Mouse (Mus musculus) testis, postnatal 10 days (tissue): ENCODE measurements around the gene Idh3a.
"Not testable (repeated sequence)": the region's sequence is repeated elsewhere in the genome, so short reads cannot be mapped to it uniquely, and the experiment has no call there.

ENCODE experiments used
- DNase-seq: peaks from one replicate; pipeline ENCODE4 v3.0.0; 2021; ENCODE audit warnings: low spot score

Idh3a gene

DNA sequence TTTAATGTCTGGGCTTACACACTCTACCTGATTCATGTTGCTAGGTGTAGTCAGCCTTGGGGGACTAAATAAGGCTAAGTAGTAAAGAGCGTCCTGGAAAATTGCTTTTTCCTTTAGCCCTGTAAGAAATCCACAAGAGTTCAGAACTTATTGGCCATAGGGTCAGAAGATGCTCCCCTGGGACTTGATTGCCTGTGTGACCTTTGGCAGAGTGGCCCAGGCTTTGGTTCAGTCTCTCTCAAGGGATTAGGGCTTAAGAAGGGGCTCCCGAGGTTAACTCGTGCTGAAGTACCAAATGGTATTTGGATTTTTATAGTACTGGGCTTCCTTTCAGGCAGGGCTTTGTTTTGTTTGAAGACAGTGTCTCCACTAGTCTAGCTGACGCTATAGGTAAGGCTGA lies 1.7 kb downstream of the Idh3a start:
- DNase-seq: no peak

DNA sequence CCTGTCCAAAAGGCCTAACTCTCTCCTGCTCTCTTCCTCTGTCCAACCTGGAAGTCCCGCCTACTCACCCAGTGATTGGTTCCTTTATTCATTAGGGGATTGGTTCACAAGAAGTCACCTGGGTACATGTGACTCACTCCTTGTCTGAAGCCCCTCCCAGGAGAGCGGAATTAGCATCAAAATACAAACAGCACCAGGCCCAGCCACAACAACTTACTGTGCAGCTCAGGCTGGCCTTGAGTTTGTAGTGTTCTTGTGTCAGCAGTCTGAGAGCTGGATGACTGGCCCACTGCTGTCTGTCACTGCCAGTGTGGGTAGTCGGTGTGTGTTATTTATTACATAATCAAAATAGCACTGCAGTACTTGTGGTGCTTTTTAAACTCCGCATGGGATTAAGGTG lies 7.5 kb downstream of the Idh3a start:
- not testable (repeated sequence) for DNase-seq

GRCm38 (mm10) chr9:54596752-54597465 lies 10.8 kb downstream of the Idh3a start:
- DNase-seq: no peak

DNA sequence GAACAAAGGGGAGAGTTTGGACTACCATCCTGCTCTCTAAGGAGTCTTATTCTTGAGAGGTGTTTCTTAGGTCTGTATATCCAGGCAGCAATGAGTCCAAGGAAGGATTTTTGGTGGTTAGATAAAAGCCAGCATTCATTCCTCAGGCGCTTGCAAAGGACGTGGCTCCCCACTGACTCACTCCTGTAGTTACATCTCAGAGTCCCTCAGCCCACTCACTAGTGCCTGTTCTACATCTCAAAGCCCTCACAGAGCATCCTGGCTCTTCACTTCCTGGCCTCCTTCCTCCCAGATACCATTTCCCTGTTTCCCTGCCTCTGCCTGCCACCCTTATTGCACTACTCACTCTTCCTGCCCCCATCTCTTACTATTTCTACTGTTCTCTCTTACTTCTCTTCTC lies 16.3 kb downstream of the Idh3a start:
- DNase-seq: no peak

GRCm38 (mm10) chr9:54602916-54603315 lies 16.8 kb downstream of the Idh3a start:
- DNase-seq: no peak

DNA sequence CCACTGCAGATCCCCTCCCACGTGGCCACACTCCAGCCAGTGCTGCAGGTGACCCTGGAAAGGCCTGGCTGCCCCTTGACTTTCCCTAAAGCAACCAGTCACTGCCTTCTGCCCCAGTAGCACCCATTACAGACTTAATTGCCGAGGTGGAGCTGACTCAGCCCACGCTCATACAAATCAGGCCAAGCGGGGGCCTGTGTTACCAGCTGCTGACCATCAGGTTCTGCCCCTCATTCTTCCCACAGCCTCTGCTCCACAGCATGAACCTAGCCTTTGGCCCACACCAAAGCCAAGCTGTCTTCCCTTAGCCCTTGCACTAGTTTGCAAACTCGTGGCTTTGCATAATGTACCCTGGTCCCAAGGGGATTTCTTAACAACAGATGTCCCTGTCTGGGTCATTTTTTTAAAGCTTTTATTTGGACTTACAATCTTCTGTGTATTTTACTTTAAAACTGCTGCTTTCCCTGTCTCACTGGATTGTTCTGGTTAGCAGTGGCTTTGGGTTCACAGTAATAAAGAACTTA lies 18.1 kb downstream of the Idh3a start:
- DNase-seq: no peak

DNA sequence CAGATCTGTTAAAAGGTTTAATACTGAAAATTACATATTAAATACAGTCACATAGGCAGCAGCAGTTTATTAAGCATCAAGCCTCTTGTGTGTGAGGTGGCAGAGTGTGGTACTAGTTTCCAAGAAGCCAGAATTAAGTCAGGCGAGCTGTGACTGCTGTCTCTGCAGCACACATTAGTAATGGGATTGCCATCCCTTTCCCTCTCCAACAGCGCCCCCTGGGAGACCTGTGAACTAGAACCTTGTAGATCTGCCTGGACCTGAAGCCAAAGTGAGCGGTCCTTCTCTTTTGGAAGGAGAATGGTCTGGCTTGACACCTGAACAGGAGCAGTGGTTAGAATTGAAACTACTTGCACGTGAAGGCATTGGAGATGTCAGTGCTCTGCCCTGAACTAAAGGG lies 18.8 kb downstream of the Idh3a start:
- peak; percentile 83 for DNase-seq

- DNase-seq: no peak
Observed at GRCm38 (mm10) chr9:54612781-54613191, 26.7 kb downstream of the Idh3a start.

- DNase-seq: no peak
Observed at GRCm38 (mm10) chr9:54614182-54614850, 28.2 kb downstream of the Idh3a start.

DNA sequence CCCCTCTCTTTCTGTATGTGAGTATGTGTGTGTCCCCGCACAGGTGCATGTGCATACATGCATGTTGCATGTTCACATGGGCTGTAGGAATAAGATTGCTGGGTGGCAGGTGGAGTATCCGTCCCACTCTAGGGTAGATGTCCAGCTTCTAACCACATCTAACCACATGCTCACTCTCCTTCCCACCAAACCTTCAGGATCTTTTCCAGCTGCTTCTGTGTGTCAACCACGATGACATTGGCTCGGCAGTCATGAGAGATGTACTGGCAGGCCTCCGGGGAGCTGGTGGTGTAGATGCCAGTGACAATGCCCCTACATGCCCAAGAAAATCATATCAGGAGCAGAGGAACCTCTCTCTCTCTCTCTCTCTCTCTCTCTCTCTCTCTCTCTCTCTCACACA lies 41.1 kb downstream of the Idh3a start:
- no peak for DNase-seq

DNA sequence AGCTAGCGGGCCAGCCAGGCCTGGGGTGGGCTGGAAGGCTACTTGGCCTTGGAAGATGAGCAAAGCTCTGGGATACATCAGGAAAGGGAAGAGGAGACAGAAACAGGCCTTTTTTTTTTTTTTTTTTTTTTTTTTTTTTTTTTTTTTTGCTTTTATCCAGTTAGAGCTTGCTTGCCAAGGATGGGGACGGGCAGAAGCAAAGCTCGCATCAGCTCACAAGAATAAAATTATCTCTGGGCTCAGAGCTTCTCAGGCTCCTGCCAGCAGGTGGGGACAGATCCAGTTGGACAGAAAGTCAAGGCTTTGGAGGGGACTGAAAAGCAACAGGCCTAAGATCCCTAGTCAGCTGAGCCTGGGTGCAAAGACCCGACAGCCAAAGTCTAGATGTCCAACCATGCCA lies 42.6 kb downstream of the Idh3a start:
- peak; percentile 70 for DNase-seq

- DNase-seq: peak; percentile 62
Observed at GRCm38 (mm10) chr9:54629613-54630261, 43.6 kb downstream of the Idh3a start.

DNA sequence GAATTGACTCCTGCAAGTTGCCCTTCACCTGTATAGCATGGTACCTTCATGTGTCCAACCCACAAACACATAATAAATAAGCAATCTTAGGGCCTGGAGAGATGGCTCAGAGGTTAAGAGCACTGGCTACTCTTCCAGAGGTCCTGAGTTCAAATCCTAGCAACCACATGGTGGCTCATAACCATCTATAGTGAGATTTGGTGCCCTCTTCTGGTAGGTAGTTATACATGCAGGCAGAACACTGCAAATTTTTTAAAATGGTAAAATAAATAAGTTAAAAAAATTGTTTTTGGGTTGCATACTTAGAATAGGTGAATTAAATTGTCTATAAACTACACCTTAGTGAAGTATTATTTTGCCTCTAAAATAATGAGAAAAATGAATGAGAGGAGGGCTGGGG lies 44.8 kb downstream of the Idh3a start:
- DNase-seq: no peak

DNA sequence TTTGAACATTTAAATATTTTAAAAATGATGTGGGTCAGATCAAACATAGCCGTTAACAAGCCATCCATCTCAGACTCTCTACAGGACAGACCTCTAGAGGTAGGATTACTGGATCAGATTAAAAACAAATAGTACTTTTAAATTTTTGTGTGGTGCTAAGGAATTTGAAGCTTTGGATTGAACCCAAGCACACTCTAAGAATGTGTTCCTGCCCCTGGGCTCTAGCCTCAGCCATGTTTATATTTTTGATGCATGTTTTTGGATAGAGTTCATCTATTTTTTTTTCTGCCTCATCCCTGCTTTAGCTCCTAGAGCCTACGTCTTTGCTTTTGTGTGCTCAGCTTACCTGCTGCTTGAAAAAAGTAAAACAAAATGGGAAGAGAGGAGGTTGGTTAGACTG lies 47.3 kb downstream of the Idh3a start:
- no peak for DNase-seq

- no peak for DNase-seq
Observed at GRCm38 (mm10) chr9:54637510-54638314, 51.6 kb downstream of the Idh3a start.

DNA sequence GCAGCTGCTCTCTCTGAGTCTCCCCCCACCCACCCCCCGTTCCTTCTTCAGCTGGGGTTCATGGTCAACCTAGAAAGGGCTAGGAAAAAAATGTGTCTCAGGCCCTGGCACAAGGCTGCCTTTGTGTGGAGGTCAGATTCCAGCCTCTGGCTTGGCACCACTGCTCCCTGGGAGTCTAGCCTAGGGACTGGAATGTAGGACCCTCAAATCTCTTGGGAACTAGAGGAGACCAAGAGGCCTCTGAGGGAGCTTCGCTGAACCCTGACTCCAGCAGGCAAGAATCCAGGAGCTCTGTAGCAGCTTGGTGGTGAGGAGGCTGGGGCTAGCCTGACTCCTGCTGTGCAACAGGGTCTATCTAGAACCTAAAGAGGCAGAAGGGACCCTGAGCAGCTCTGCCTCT lies 53.1 kb downstream of the Idh3a start:
- no peak for DNase-seq

GRCm38 (mm10) chr9:54641548-54641947 lies 55.4 kb downstream of the Idh3a start:
- DNase-seq: no peak

DNA sequence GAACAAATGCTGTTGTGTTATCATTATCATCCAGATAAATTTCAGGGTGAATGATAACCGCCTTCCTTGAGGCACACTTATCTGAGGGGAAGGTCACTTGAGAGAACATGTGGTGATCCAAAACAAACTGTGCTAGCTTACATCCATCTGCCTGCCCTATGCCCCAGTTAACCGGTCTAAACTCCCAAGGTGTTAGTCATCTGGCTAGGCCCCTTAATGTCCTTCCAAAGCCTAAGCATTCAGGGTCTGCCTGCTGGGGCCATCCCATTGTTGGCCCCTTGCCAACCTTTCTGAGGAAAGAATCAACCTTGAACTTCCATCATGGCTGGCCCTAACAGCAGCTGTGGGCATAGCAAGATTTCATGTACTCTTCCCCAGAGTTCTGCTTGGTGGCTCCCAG lies 56.0 kb downstream of the Idh3a start:
- no peak for DNase-seq

DNA sequence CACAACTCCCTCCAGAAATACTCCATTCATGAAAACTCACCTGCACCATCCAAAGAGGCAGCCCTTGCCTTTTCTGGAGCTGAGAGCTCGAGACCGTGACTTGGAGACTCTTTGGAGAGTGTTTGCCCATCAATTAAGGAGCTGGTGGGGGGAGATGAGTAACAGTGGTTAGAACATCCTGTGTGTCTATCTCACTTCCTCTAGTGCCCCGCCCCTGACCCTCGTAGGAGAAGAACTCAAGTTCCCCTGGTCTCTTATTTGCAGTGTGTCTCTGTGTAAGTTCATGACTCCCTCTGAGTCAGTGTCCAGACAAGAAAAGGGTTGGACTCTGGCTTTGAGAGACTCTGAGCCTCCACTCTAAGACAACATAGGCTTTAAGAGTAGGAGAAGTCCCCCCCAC lies 56.4 kb downstream of the Idh3a start:
- DNase-seq: no peak

- DNase-seq: no peak
Observed at GRCm38 (mm10) chr9:54643179-54643578, 57.0 kb downstream of the Idh3a start.

DNA sequence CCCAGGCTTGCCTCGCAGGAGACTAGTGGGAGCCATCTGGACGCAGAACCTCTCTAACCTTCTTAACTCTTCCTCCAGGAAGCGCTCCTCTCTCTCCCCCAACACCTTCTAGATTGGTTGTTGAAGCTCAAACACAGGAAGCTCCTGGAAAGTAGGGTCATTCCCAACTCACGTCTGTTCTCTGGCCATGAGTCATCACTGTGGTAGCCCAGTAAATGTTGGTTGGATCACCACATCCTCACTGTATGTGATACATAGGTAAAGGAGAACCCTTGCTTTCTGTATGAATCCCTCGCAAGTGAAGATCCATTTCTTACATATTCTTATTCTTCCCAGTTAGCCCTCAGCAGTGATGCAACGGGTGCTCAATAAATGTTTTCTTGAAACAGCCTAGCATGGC lies 59.4 kb downstream of the Idh3a start:
- DNase-seq: peak; percentile 38

GRCm38 (mm10) chr9:54646252-54646651 lies 60.1 kb downstream of the Idh3a start:
- peak; percentile 43 for DNase-seq
